22 mouse cellular contexts compared by ENCODE assay signal in the genomic region with DNA sequence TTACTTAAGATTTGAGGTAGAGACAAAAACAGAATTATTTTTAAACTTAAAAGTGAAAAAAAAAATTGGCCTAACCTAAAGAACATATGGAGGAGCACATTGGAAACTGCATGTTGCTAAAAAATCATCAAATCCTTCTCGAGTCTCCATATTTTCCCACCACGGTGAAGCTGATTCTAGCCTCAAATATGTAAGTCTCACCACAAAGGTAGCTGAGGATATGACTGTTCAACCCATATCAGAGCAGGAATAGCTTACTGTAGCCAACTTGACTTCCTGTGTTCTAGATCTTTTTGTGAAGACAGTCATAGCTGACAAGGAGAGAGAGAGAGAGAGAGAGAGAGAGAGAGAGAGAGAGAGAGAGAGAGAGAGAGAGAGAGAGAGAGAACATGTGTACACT.
DNase-seq lines count a peak whose midpoint lies in the region; ATAC-seq and TF ChIP-seq lines count a peak whose summit lies in the region.
"Had no signal": no experiment of that assay in that cellular context is flagged by ENCODE, and none has a peak within 500 bp of the region (broad histone marks: within the 10 kb centered on the region; RNA-seq: fewer than 3 reads in every experiment).

No protein-coding gene starts in this region.

- TF ChIP-seq CTCF in lung, postnatal 0 days (IDR thresholded peaks at IDR 0.05), result no peak

- no peaks in the 10 kb centered on the region for H3K36me3 ChIP-seq in lung, postnatal 0 days (ENCODE audit: insufficient read depth, low read length)
- H3K36me3 ChIP-seq: embryonic facial prominence, embryonic 15.5 days; forebrain, embryonic 12.5 days; heart, embryonic 12.5 days; kidney, embryonic 15.5 days had no signal

- H3K4me1 ChIP-seq in lung, postnatal 0 days (ENCODE audit: insufficient read depth, low read depth, low read length), result no peaks in the 10 kb centered on the region
- H3K4me1 ChIP-seq: embryonic facial prominence, embryonic 15.5 days; forebrain, embryonic 12.5 days; heart, embryonic 12.5 days; kidney, embryonic 15.5 days had no signal

- H3K27ac ChIP-seq in lung, postnatal 0 days (ENCODE audit: low read length), result no peak overlapping the region
- H3K27ac ChIP-seq: embryonic facial prominence, embryonic 15.5 days; forebrain, embryonic 12.5 days; gastrocnemius, adult 2 months; hindbrain, embryonic 14.5 days; kidney, embryonic 15.5 days had no signal

- TF ChIP-seq EP300 in lung, postnatal 0 days (IDR thresholded peaks at IDR 0.05), result no peak

- H3K9ac ChIP-seq in lung, postnatal 0 days (replicated peaks; ENCODE audit: low read depth), result no peak overlapping the region
- H3K9ac ChIP-seq: embryonic facial prominence, embryonic 15.5 days; forebrain, embryonic 12.5 days; heart, embryonic 12.5 days; hindbrain, embryonic 14.5 days; kidney, embryonic 15.5 days had no signal

- H3K27me3 ChIP-seq in lung, postnatal 0 days (replicated peaks; ENCODE audit: insufficient read depth, low read length), result no peaks in the 10 kb centered on the region
- H3K27me3 ChIP-seq: embryonic facial prominence, embryonic 15.5 days; forebrain, embryonic 12.5 days; heart, embryonic 12.5 days; kidney, embryonic 15.5 days had no signal

- no peak overlapping the region for H3K4me3 ChIP-seq in lung, postnatal 0 days (ENCODE audit: low read depth, low read length)
- H3K4me3 ChIP-seq: embryonic facial prominence, embryonic 15.5 days; forebrain, embryonic 12.5 days; gastrocnemius, adult 2 months; heart, embryonic 12.5 days; kidney, embryonic 15.5 days had no signal

- H3K9me3 ChIP-seq in lung, postnatal 0 days (ENCODE audit: low read length), result no peaks in the 10 kb centered on the region
- H3K9me3 ChIP-seq: embryonic facial prominence, embryonic 15.5 days; forebrain, embryonic 12.5 days; heart, embryonic 12.5 days; kidney, embryonic 15.5 days had no signal

- ATAC-seq in activated CD4-positive, CD25-positive, alpha-beta regulatory T cell, adult 4 months, result peak; percentile 87
- peak; percentile 87 for ATAC-seq in inflammation-experienced regulatory T-cells, adult 6 months
- no peak for ATAC-seq in lung, postnatal 0 days
- ATAC-seq: intestine, embryonic 16.5 days had no signal

- 81% methylated on average over 2 of the region's 2 CpGs for WGBS in lung, postnatal 0 days

- H3K4me2 ChIP-seq in lung, postnatal 0 days (replicated peaks; ENCODE audit: low read depth, low read length), result no peak overlapping the region
- H3K4me2 ChIP-seq: embryonic facial prominence, embryonic 15.5 days; forebrain, embryonic 12.5 days; heart, embryonic 12.5 days; hindbrain, embryonic 14.5 days; kidney, embryonic 15.5 days; liver, embryonic 11.5 days had no signal

- peak; percentile 34 to 39 for DNase-seq in left cerebral cortex, adult 9 months (ENCODE audit: low spot score in 2 of 2)
- no peak for DNase-seq in left cerebral cortex, adult 8-10 months (ENCODE audit: low spot score in 2 of 2)
- DNase-seq in CD4-positive, CD25-positive, alpha-beta regulatory T cell, adult 2 months (ENCODE audit: low read depth, low spot score), result peak; percentile 44
- no peak for DNase-seq in lung, postnatal 0 days (ENCODE audit: low spot score)
- no peak for DNase-seq in kidney, adult 9 months
- DNase-seq: adrenal gland, adult 8-10 months; cerebellum, adult 11 months; cerebellum, postnatal 10 days; embryo, embryonic 11 days; gastrocnemius, adult 2 months; lung, adult 18-20 months; lung, postnatal 36 days; thymus, postnatal 36 days had no signal

Comparison
In these comparisons a context has a peak if more than half of its experiments do, and no peak if none do; other contexts are left out.
1. DNase-seq: peak in left cerebral cortex, adult 9 months (2 of 2) and CD4-positive, CD25-positive, alpha-beta regulatory T cell, adult 2 months (single experiment); none in left cerebral cortex, adult 8-10 months (0 of 2), lung, postnatal 0 days (single experiment) and kidney, adult 9 months (single experiment).